Mouse (Mus musculus): Measurements from ENCODE around the gene Zfp229. TPM values are rescaled to one million over a fixed set of nuclear protein-coding genes. Genes with fewer than 3 reads are reported as not detected.
"Not testable (repeated sequence)": the region's sequence is repeated elsewhere in the genome, so short reads cannot be mapped to it uniquely, and the experiment has no call there.

The Zfp229 gene
- polyA plus RNA-seq (2014; fragmentation: Nextera tagmentation; extraction: Ambion mirVana): 5.2 and 5.7 TPM in 2 replicates

- not testable (repeated sequence) for H3K4me2 ChIP-seq (ENCODE audit: low read length); H3K27me3 ChIP-seq (ENCODE audit: control insufficient read depth, insufficient read depth, low read length); H3K36me3 ChIP-seq (ENCODE audit: control insufficient read depth, insufficient read depth, low read length); H3K9ac ChIP-seq (ENCODE audit: low read length); H3K4me1 ChIP-seq (ENCODE audit: control insufficient read depth in 2 of 2, insufficient read depth in 2 of 2, low read length in 2 of 2); H3K27ac ChIP-seq (replicated peaks in 1 of 2; ENCODE audit: control insufficient read depth in 1 of 2, insufficient read depth in 1 of 2, low read depth in 2 of 2, low read length in 2 of 2); ATAC-seq (ENCODE audit: insufficient number of reproducible peaks, insufficient read depth, low FRiP score, low read depth); H3K9me3 ChIP-seq (ENCODE audit: control insufficient read depth, low read length); H3K4me3 ChIP-seq (ENCODE audit: control insufficient read depth in 1 of 2, insufficient read depth in 1 of 2, low read depth in 1 of 2, low read length in 2 of 2)
- WGBS: 90% methylated on average over 6 of the region's 22 CpGs
These were observed at the start of gene Zfp229 for GRCm38 (mm10) chr17:21730495-21730894. Gene Zfp229, plus strand, starts transcription at chr17:21730795.

GRCm38 (mm10) chr17:21691560-21691959 lies 39.0 kb upstream of the Zfp229 start, which contains the start of gene Gm10226:
Gene Gm10226, plus strand, starts transcription at chr17:21691860.
- Histone ChIP-seq H3K4me3 (ENCODE audit: control insufficient read depth in 1 of 2, insufficient read depth in 1 of 2, low read depth in 1 of 2, low read length in 2 of 2) (no peak within 1 kb of the TSS), H3K27ac (replicated peaks in 1 of 2; ENCODE audit: control insufficient read depth in 1 of 2, insufficient read depth in 1 of 2, low read depth in 2 of 2, low read length in 2 of 2) (no peak within 1 kb of the TSS), H3K4me2 (ENCODE audit: low read length) (no peak within 1 kb of the TSS), H3K4me1 (ENCODE audit: control insufficient read depth in 2 of 2, insufficient read depth in 2 of 2, low read length in 2 of 2) (no peaks in the 10 kb centered on the region), H3K36me3 (ENCODE audit: control insufficient read depth, insufficient read depth, low read length) (peaks cover 37% of the 10 kb centered on the region), H3K9ac (ENCODE audit: low read length) (no peak within 1 kb of the TSS), H3K9me3 (ENCODE audit: control insufficient read depth, low read length) (no peaks in the 10 kb centered on the region), H3K27me3 (ENCODE audit: control insufficient read depth, insufficient read depth, low read length) (no peaks in the 10 kb centered on the region)
- ATAC-seq (ENCODE audit: insufficient number of reproducible peaks, insufficient read depth, low FRiP score, low read depth): no peak
- WGBS: 85% methylated on average over 3 of the region's 3 CpGs

GRCm38 (mm10) chr17:21693342-21693741 lies 37.3 kb upstream of the Zfp229 start:
- Histone ChIP-seq H3K36me3 (ENCODE audit: control insufficient read depth, insufficient read depth, low read length) (peaks cover 29% of the 10 kb centered on the region), H3K4me1 (ENCODE audit: control insufficient read depth in 2 of 2, insufficient read depth in 2 of 2, low read length in 2 of 2) (no peaks in the 10 kb centered on the region), H3K9me3 (ENCODE audit: control insufficient read depth, low read length) (no peaks in the 10 kb centered on the region), H3K27ac (replicated peaks in 1 of 2; ENCODE audit: control insufficient read depth in 1 of 2, insufficient read depth in 1 of 2, low read depth in 2 of 2, low read length in 2 of 2) (no peak overlapping the region), H3K9ac (ENCODE audit: low read length) (no peak overlapping the region), H3K4me3 (ENCODE audit: control insufficient read depth in 1 of 2, insufficient read depth in 1 of 2, low read depth in 1 of 2, low read length in 2 of 2) (no peak overlapping the region), H3K27me3 (ENCODE audit: control insufficient read depth, insufficient read depth, low read length) (no peaks in the 10 kb centered on the region), H3K4me2 (ENCODE audit: low read length) (no peak overlapping the region)
- 70% methylated on average over 3 of the region's 3 CpGs for WGBS
- no peak for ATAC-seq (ENCODE audit: insufficient number of reproducible peaks, insufficient read depth, low FRiP score, low read depth)

- Histone ChIP-seq H3K4me2 (ENCODE audit: low read length) (no peak overlapping the region), H3K9me3 (ENCODE audit: control insufficient read depth, low read length) (no peaks in the 10 kb centered on the region), H3K4me1 (ENCODE audit: control insufficient read depth in 2 of 2, insufficient read depth in 2 of 2, low read length in 2 of 2) (no peaks in the 10 kb centered on the region), H3K9ac (ENCODE audit: low read length) (no peak overlapping the region), H3K4me3 (ENCODE audit: control insufficient read depth in 1 of 2, insufficient read depth in 1 of 2, low read depth in 1 of 2, low read length in 2 of 2) (no peak overlapping the region), H3K36me3 (ENCODE audit: control insufficient read depth, insufficient read depth, low read length) (peaks cover 11% of the 10 kb centered on the region), H3K27ac (replicated peaks in 1 of 2; ENCODE audit: control insufficient read depth in 1 of 2, insufficient read depth in 1 of 2, low read depth in 2 of 2, low read length in 2 of 2) (no peak overlapping the region), H3K27me3 (ENCODE audit: control insufficient read depth, insufficient read depth, low read length) (no peaks in the 10 kb centered on the region)
- no peak for ATAC-seq (ENCODE audit: insufficient number of reproducible peaks, insufficient read depth, low FRiP score, low read depth)
These were observed 34.5 kb upstream of the Zfp229 start for GRCm38 (mm10) chr17:21696073-21696472.

DNA sequence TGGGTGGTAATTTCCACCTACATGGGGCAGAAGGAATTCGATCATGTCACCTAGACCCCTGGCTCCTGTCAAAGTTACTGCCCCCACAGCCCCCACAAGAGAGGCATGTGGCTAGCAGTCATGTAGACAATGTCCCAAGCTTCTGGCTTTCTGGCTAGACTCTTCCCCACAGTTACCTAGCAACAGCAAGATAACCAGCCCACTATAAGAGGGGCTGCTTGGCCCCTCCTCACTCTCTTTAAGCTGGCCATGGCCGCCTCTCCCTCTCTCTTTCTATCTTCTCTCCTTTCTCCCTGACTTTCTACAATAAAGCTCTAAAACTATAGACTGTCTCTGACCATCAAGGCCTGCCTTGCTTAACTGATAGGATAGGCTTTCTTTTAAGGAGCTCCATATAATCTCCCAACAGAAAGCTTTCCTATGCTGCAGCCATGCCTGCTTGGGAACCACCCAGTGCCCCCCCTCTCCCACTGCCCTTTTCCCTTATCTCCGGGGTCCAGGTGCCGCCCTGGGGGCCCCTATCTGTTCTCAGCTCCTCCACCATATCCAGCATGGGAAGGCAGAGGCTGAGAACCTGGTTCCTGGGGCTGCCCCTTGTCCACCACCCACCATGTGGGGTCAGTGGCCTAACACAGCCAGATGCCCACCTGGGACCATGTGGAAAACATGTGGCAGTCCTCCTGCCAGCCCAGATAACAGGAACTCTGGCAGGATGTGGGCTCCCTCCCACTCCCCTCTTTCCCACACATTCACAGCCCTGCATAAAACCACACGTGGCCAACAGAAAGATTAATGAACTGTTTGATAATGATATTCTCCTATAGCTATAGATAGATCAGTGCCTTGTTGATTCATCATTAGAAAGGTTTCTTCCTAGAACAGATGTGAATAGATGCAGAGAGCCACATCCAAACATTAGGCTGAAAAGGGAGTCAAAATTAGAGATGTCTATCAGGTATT lies 28.0 kb upstream of the Zfp229 start:
- Histone ChIP-seq H3K36me3 (ENCODE audit: control insufficient read depth, insufficient read depth, low read length) (no peaks in the 10 kb centered on the region), H3K4me2 (ENCODE audit: low read length) (no peak overlapping the region), H3K4me1 (ENCODE audit: control insufficient read depth in 2 of 2, insufficient read depth in 2 of 2, low read length in 2 of 2) (peaks cover 0 to 3% of the 10 kb centered on the region in 2 experiments; a peak in 1 of 4 replicates), H3K27me3 (ENCODE audit: control insufficient read depth, insufficient read depth, low read length) (no peaks in the 10 kb centered on the region), H3K9me3 (ENCODE audit: control insufficient read depth, low read length) (no peaks in the 10 kb centered on the region), H3K4me3 (ENCODE audit: control insufficient read depth in 1 of 2, insufficient read depth in 1 of 2, low read depth in 1 of 2, low read length in 2 of 2) (no peak overlapping the region), H3K27ac (replicated peaks in 1 of 2; ENCODE audit: control insufficient read depth in 1 of 2, insufficient read depth in 1 of 2, low read depth in 2 of 2, low read length in 2 of 2) (no peak overlapping the region), H3K9ac (ENCODE audit: low read length) (no peak overlapping the region)
- no peak for ATAC-seq (ENCODE audit: insufficient number of reproducible peaks, insufficient read depth, low FRiP score, low read depth)
- 24% methylated on average over 5 of the region's 5 CpGs for WGBS

GRCm38 (mm10) chr17:21703414-21703813 lies 27.2 kb upstream of the Zfp229 start:
- Histone ChIP-seq H3K36me3 (ENCODE audit: control insufficient read depth, insufficient read depth, low read length) (no peaks in the 10 kb centered on the region), H3K4me3 (ENCODE audit: control insufficient read depth in 1 of 2, insufficient read depth in 1 of 2, low read depth in 1 of 2, low read length in 2 of 2) (no peak overlapping the region), H3K9me3 (ENCODE audit: control insufficient read depth, low read length) (no peaks in the 10 kb centered on the region), H3K4me2 (ENCODE audit: low read length) (no peak overlapping the region), H3K9ac (ENCODE audit: low read length) (no peak overlapping the region), H3K27me3 (ENCODE audit: control insufficient read depth, insufficient read depth, low read length) (no peaks in the 10 kb centered on the region), H3K4me1 (ENCODE audit: control insufficient read depth in 2 of 2, insufficient read depth in 2 of 2, low read length in 2 of 2) (peaks cover 2 to 3% of the 10 kb centered on the region in 2 experiments; a peak in 2 of 4 replicates), H3K27ac (replicated peaks in 1 of 2; ENCODE audit: control insufficient read depth in 1 of 2, insufficient read depth in 1 of 2, low read depth in 2 of 2, low read length in 2 of 2) (no peak overlapping the region)
- ATAC-seq (ENCODE audit: insufficient number of reproducible peaks, insufficient read depth, low FRiP score, low read depth): no peak
- 78% methylated on average over 1 of the region's 1 CpGs for WGBS

GRCm38 (mm10) chr17:21707343-21707996 lies 23.1 kb upstream of the Zfp229 start, which contains the start of gene Zfp760:
Gene Zfp760, plus strand, starts transcription at chr17:21707741.
- Histone ChIP-seq H3K27ac (replicated peaks in 1 of 2; ENCODE audit: control insufficient read depth in 1 of 2, insufficient read depth in 1 of 2, low read depth in 2 of 2, low read length in 2 of 2) (peak within 1 kb of the TSS; percentile 92 to 98), H3K4me2 (ENCODE audit: low read length) (peak within 1 kb of the TSS; percentile 79), H3K4me3 (ENCODE audit: control insufficient read depth in 1 of 2, insufficient read depth in 1 of 2, low read depth in 1 of 2, low read length in 2 of 2) (peak within 1 kb of the TSS; percentile 70 to 82), H3K27me3 (ENCODE audit: control insufficient read depth, insufficient read depth, low read length) (no peaks in the 10 kb centered on the region), H3K9ac (ENCODE audit: low read length) (peak within 1 kb of the TSS; percentile 84), H3K4me1 (ENCODE audit: control insufficient read depth in 2 of 2, insufficient read depth in 2 of 2, low read length in 2 of 2) (peaks cover 3 to 5% of the 10 kb centered on the region in 2 experiments; a peak in 3 of 4 replicates), H3K36me3 (ENCODE audit: control insufficient read depth, insufficient read depth, low read length) (peaks cover 20% of the 10 kb centered on the region), H3K9me3 (ENCODE audit: control insufficient read depth, low read length) (no peaks in the 10 kb centered on the region)
- peak; percentile 91 for ATAC-seq (ENCODE audit: insufficient number of reproducible peaks, insufficient read depth, low FRiP score, low read depth)
- 8% methylated on average over 26 of the region's 26 CpGs for WGBS

Data from heart, embryonic 14.5 days (tissue).